Mouse (Mus musculus) limb, embryonic 15.5 days (tissue): ENCODE data around the gene Gm2696. TPM values are rescaled to one million over a fixed set of nuclear protein-coding genes. Genes with fewer than 3 reads are reported as not detected.

Source experiments
- ATAC-seq: fragments of 200-750 bp; cut with Nextera tagmentation; 2 replicates; pipeline ENCODE4 v1.8.0; 2017; ENCODE audit warnings: low read depth, moderate TSS enrichment; ENCODE audit not compliant: insufficient number of reproducible peaks, low FRiP score, low TSS enrichment
- H3K27ac ChIP-seq: fragments of 300-500 bp; sonication (generic); 2 replicates; pipeline ENCODE4 v1.5.1; 2015; ENCODE audit warnings: moderate library complexity, mild to moderate bottlenecking, inconsistent platforms
- H3K27me3 ChIP-seq: fragments of 300-500 bp; sonication (generic); 2 replicates; pipeline ENCODE4 v1.6.1; 2015; ENCODE audit warnings: inconsistent platforms
- H3K36me3 ChIP-seq: fragments of 300-500 bp; sonication (generic); 2 replicates; pipeline ENCODE4 v1.6.1; 2015; ENCODE audit warnings: inconsistent platforms
- H3K4me1 ChIP-seq: fragments of 300-500 bp; sonication (generic); 2 replicates; pipeline ENCODE4 v1.6.1; 2015; ENCODE audit warnings: inconsistent platforms
- H3K4me2 ChIP-seq: fragments of 300-500 bp; sonication (generic); 2 replicates; pipeline ENCODE4 v1.6.1; 2015; ENCODE audit warnings: mild to moderate bottlenecking, inconsistent platforms
- H3K4me3 ChIP-seq: fragments of 300-500 bp; sonication (generic); 2 replicates; pipeline ENCODE4 v1.5.1; 2015; ENCODE audit warnings: mild to moderate bottlenecking, inconsistent platforms
- H3K9ac ChIP-seq: fragments of 300-500 bp; sonication (generic); 2 replicates; pipeline ENCODE4 v1.6.1; 2015; ENCODE audit warnings: inconsistent platforms
- H3K9me3 ChIP-seq: fragments of 300-500 bp; sonication (generic); 2 replicates; pipeline ENCODE4 v1.6.1; 2016; ENCODE audit warnings: inconsistent platforms
- WGBS: fragments of 180-500 bp; shearing (Covaris S2); methylation state at CpG from one replicate; pipeline ENCODE4 v1.1.7; 2015; 5-methylcytosine and 5-hydroxymethylcytosine counted together
- polyA plus RNA-seq: library from polyadenylated mRNA; unstranded; fragments of >200 nt; fragmentation: Nextera tagmentation; extraction: Ambion mirVana; gene quantifications from 2 replicates; pipeline ENCODE4 v1.2.1, GENCODE M21; 2015

Gm2696 gene
- polyA plus RNA-seq, 1 experiment from 2014 or later, result not detected

DNA sequence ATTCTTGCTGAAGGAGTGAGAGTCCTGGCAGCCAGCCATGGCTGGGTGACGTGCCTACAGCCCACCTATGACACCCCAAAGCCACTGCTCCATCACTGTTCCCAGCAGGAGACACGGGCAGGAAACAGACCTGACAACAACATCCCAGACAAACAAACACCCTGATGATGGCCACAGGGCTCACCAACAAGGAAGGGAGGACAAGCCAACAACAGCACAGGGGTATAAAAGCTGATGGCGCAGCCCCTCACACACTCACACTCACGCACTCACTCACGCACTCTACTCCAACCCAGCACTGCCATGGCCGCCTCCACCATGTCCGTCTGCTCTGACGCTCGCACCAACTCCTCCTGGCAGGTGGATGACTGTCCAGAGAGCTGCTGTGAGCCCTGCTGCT is 38.1 kb downstream of the Gm2696 start, which contains the start of gene Gm10318:
Gm10318 (plus strand) TSS at position 301 of the 400 bp plus-strand sequence.
- 64% methylated on average over 9 of the region's 9 CpGs for WGBS
- H3K27me3 ChIP-seq, result no peaks in the 10 kb centered on the region

DNA sequence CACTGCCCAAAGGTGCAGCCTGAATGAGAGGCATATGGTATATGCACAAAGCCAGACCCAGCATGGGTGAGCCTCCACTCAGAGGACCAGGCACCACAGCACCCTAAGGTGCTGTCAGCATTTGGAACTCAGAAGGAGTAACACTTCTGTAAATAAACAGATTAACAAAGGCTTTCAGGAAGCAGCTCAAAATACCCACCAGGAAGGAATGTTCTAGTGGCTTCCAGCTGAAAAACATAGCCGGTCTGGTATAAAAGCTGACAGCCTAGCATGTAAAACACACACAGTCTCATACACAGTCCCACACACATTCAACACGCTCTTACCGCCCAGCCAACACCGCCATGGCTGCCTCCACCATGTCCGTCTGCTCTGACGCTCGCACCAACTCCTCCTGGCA is 47.2 kb downstream of the Gm2696 start, which contains the start of gene Gm3285:
Gm3285 (plus strand) TSS at position 301 of the 400 bp plus-strand sequence.
- ATAC-seq, result no peak
- no peaks in the 10 kb centered on the region for H3K36me3 ChIP-seq
- 58% methylated on average over 7 of the region's 7 CpGs for WGBS

More for the DNA sequence above, 38.1 kb downstream of the Gm2696 start, which contains the start of gene Gm10318:
- ATAC-seq, result no peak
- Histone ChIP-seq H3K4me2 (no peak within 1 kb of the TSS), H3K36me3 (no peaks in the 10 kb centered on the region), H3K27ac (no peak within 1 kb of the TSS), H3K4me1 (no peaks in the 10 kb centered on the region), H3K9ac (no peak within 1 kb of the TSS), H3K9me3 (no peaks in the 10 kb centered on the region), H3K4me3 (no peak within 1 kb of the TSS)

DNA sequence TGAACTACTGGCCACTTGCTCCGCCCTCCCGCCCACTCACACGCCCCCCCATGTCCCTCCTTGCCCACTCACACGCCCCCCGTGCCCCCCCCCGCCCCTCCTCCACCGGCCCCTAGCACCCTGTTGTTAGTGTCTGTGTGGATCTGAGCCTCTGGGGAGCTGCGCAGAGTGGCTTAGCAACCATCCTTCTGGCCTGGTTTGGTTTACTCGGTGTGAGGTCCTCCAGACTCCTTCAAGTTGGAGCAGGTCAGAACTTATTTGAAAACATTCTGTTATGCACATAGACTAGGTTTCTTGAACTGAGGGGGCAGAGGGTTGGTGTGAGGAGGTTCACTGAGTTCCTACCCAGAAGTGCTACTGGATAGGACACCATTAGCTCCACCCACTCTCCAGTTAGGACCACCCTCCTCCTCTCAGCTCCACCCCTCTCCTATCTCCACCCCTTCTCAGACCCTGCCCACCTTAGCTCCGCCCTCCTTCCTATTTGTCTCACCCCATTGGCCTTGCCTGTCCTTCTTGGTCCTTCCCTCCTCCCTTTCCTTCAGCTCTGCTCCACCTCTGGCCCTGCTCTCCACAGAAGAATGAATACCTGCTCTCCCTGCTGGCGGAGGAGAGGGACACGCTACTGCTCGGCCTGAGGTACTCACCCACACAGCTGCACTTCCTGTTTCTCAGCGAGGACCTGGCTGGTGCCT is 49.7 kb downstream of the Gm2696 start:
- Histone ChIP-seq H3K9ac (no peak overlapping the region), H3K4me2 (peak overlapping the region; percentile 38), H3K27me3 (no peaks in the 10 kb centered on the region), H3K27ac (no peak overlapping the region), H3K36me3 (no peaks in the 10 kb centered on the region), H3K4me1 (0 out of 2 replicates have a peak, but pooled peaks cover 9% of the 10 kb centered on the region), H3K9me3 (no peaks in the 10 kb centered on the region), H3K4me3 (0 out of 2 replicates have a peak overlapping the region, but pooled peaks have one; percentile 19)
- ATAC-seq, result peak; percentile 78
- WGBS, result 27% methylated on average over 14 of the region's 14 CpGs

More for the DNA sequence above, 47.2 kb downstream of the Gm2696 start, which contains the start of gene Gm3285:
- no peaks in the 10 kb centered on the region for H3K27me3 ChIP-seq
- no peak within 1 kb of the TSS for H3K27ac ChIP-seq
- 0 out of 2 replicates have a peak, but pooled peaks cover 9% of the 10 kb centered on the region for H3K4me1 ChIP-seq
- no peaks in the 10 kb centered on the region for H3K9me3 ChIP-seq
- H3K4me2 ChIP-seq, result no peak within 1 kb of the TSS
- no peak within 1 kb of the TSS for H3K4me3 ChIP-seq
- H3K9ac ChIP-seq, result no peak within 1 kb of the TSS

DNA sequence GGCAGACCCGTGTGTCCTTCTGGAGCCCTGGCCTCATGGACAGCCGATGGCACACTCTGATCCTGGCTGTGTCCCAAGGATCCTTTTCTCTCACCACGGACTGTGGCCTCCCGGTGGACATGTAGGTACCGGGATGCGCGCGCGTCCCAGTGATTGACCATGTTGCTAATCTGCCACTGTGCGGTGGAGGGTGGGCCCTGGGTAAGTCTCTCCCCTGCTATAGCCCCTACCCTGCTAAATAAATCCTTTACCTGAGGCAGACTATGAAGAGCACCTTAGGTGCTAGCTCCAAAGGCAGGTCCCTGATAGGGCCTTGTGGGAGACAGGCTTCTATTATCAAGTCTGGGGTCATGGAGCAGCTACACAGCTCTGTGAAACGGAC is 50.3 kb downstream of the Gm2696 start:
- no peaks in the 10 kb centered on the region for H3K36me3 ChIP-seq
- 0 out of 2 replicates have a peak overlapping the region, but pooled peaks have one; percentile 19 for H3K4me3 ChIP-seq
- H3K4me1 ChIP-seq, result 0 out of 2 replicates have a peak, but pooled peaks cover 9% of the 10 kb centered on the region
- no peak overlapping the region for H3K9ac ChIP-seq
- H3K27me3 ChIP-seq, result no peaks in the 10 kb centered on the region
- no peaks in the 10 kb centered on the region for H3K9me3 ChIP-seq
- no peak for ATAC-seq
- no peak overlapping the region for H3K27ac ChIP-seq
- peak overlapping the region; percentile 38 for H3K4me2 ChIP-seq
- 19% methylated on average over 11 of the region's 11 CpGs for WGBS

DNA sequence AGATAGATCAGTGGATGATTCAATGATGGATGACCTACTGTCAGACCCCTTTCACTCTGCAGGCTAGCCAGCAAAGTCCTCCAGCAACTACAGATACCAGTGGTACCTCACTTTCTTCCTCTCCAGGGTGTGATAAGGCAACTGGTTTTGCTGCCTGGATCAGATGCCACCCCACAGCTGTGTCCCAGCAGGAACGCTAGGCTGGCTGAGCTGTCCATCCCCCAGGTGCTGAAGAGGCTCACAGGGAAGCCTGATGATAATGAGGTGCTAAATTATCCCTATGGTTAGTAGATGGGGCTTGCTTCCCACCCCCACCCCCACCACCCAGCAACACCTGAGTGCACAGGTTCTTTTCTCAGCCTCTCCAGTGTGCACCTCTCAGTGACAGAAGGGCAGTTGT is 53.1 kb downstream of the Gm2696 start:
- 0 out of 2 replicates have a peak, but pooled peaks cover 9% of the 10 kb centered on the region for H3K4me1 ChIP-seq
- H3K27ac ChIP-seq, result no peak overlapping the region
- H3K36me3 ChIP-seq, result no peaks in the 10 kb centered on the region
- H3K9ac ChIP-seq, result no peak overlapping the region
- no peaks in the 10 kb centered on the region for H3K9me3 ChIP-seq
- no peak for ATAC-seq
- H3K4me2 ChIP-seq, result no peak overlapping the region
- no peak overlapping the region for H3K4me3 ChIP-seq
- no peaks in the 10 kb centered on the region for H3K27me3 ChIP-seq
- 8% methylated on average over 1 of the region's 1 CpGs for WGBS

DNA sequence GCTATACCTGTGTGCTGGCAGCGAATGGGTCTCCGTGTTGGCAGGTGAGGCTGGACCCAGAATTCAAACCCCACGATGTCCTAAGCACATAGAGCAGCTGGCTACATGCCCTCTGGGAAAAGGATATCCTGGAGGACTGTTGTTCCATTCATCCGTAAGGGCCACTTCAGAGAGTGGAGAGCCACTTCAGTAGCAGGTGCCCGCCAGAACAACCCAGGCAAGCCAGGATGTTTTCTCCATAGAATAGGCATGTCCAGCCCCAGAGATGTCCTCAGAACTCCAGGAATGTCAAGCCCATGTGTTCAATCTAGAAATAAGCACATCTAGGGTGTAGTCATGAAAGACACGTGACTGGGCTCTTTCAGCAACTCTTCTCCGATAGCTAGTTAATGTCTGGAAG is 55.2 kb downstream of the Gm2696 start:
- Histone ChIP-seq H3K4me3 (no peak overlapping the region), H3K36me3 (no peaks in the 10 kb centered on the region), H3K4me2 (no peak overlapping the region), H3K27ac (no peak overlapping the region), H3K27me3 (no peaks in the 10 kb centered on the region), H3K9me3 (no peaks in the 10 kb centered on the region), H3K4me1 (0 out of 2 replicates have a peak, but pooled peaks cover 4% of the 10 kb centered on the region), H3K9ac (no peak overlapping the region)
- 85% methylated on average over 7 of the region's 7 CpGs for WGBS
- no peak for ATAC-seq

DNA sequence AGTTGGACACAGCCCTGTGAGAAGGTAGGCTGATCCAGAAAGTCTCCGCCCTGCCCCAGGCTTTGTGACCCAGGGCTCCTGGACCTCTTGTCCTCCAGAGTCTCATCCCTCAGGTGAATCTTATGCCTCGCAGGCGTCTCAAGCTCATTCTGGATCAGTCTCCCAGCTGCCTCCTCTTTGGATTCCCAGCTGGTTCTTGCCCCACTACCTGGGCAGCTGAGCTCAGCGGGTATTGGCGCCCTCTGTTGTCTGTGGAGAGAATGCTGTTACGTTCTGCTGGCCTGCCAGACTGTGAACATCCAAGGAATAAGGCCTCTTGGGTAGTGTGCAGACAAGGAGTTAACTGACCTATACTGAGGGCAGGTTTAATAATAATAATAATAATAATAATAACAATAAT is 64.5 kb downstream of the Gm2696 start:
- no peaks in the 10 kb centered on the region for H3K36me3 ChIP-seq
- H3K9me3 ChIP-seq, result no peaks in the 10 kb centered on the region
- 62% methylated on average over 6 of the region's 6 CpGs for WGBS
- H3K27ac ChIP-seq, result no peak overlapping the region
- H3K4me3 ChIP-seq, result no peak overlapping the region
- no peak overlapping the region for H3K9ac ChIP-seq
- H3K27me3 ChIP-seq, result no peaks in the 10 kb centered on the region
- no peak for ATAC-seq
- no peak overlapping the region for H3K4me2 ChIP-seq
- H3K4me1 ChIP-seq, result no peaks in the 10 kb centered on the region

DNA sequence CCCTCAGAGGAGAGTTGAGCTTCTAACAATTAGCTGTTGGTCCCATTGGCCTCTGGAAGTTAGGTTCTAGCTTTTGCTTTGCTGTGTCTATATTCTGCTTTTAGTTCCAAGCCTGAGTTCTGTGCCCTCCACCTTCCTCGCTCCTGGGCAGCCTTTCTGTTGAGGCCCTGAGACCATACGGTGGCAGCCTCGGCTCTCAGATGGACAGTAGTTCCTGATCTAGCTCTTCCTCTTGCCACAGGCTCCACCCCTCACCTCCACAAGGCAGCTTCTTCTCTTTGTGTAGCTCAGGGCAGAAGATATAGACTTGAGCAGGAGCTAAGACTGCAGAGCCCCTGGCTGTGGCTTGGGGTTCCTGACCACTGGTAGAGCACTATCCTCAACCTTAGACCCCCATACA is 65.8 kb downstream of the Gm2696 start:
- Histone ChIP-seq H3K27me3 (no peaks in the 10 kb centered on the region), H3K9ac (no peak overlapping the region), H3K4me2 (no peak overlapping the region), H3K27ac (no peak overlapping the region), H3K4me3 (no peak overlapping the region), H3K4me1 (no peaks in the 10 kb centered on the region), H3K36me3 (no peaks in the 10 kb centered on the region), H3K9me3 (no peaks in the 10 kb centered on the region)
- ATAC-seq, result no peak
- WGBS, result 75% methylated on average over 3 of the region's 3 CpGs

DNA sequence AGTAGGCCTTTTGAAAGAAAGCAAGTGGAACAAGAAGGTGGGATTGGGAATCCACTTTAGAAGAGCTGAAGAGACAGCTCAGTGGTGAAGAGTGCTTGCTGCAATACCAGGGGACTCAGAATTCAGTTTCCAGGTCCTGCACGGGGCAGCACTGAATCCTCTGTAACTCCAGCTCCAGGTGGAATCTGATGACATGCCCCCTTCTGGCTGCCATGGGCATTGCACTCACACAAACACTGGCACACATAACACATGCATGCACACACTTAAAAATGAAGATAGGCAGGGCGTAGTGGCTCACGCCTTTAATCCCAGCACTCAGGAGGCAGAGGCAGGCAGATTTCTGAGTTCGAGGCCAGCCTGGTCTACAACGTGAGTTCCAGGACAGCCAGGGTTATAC is 68.1 kb downstream of the Gm2696 start:
- Histone ChIP-seq H3K4me3 (no peak overlapping the region), H3K9me3 (no peaks in the 10 kb centered on the region), H3K4me2 (no peak overlapping the region), H3K9ac (no peak overlapping the region), H3K27ac (no peak overlapping the region), H3K36me3 (no peaks in the 10 kb centered on the region), H3K4me1 (no peaks in the 10 kb centered on the region), H3K27me3 (no peaks in the 10 kb centered on the region)
- WGBS, result 80% methylated on average over 5 of the region's 5 CpGs
- ATAC-seq, result no peak

Other genes with a start within 250 kb of the Gm2696 start
- 145 and 158 TPM in 2 replicates for gene Pttg1ip, start 233.0 kb upstream of the Gm2696 start, polyA plus RNA-seq
- 343 and 347 TPM in 2 replicates for gene Sumo3, start 208.6 kb upstream of the Gm2696 start, polyA plus RNA-seq
- 1.3 and 1.8 TPM in 2 replicates for gene Gm49325, start 208.5 kb upstream of the Gm2696 start, polyA plus RNA-seq
- gene Ube2g2, start 192.4 kb upstream of the Gm2696 start, polyA plus RNA-seq, result 99.8 and 127 TPM in 2 replicates
- 2.1 and 2.8 TPM in 2 replicates for gene Tspear, start 128.1 kb upstream of the Gm2696 start, polyA plus RNA-seq
- gene Gm19402, start 123.9 kb upstream of the Gm2696 start, polyA plus RNA-seq, result not detected in 2 replicates
- not detected in 2 replicates for gene Gm9508, start 117.4 kb upstream of the Gm2696 start, polyA plus RNA-seq
- gene Gm10272, start 108.1 kb upstream of the Gm2696 start, polyA plus RNA-seq, result not detected in 2 replicates
- 1.2 and 1.4 TPM in 2 replicates for gene Gm10024, start 103.2 kb upstream of the Gm2696 start, polyA plus RNA-seq
- gene Gm10142, start 98.9 kb upstream of the Gm2696 start, polyA plus RNA-seq, result not detected in 2 replicates
- 0.29 TPM in 1 of 2 replicates, not detected in the other for gene Krtap12-1, start 94.1 kb upstream of the Gm2696 start, polyA plus RNA-seq
- gene Gm10100, start 88.2 kb upstream of the Gm2696 start, polyA plus RNA-seq, result not detected in 2 replicates
- not detected in 2 replicates for gene Gm18596, start 72.0 kb upstream of the Gm2696 start, polyA plus RNA-seq
- not detected in 2 replicates for gene Gm9736, start 63.3 kb upstream of the Gm2696 start, polyA plus RNA-seq
- gene Gm3233, start 55.0 kb upstream of the Gm2696 start, polyA plus RNA-seq, result not detected in 2 replicates
- gene Gm3238, start 43.4 kb upstream of the Gm2696 start, polyA plus RNA-seq, result not detected in 2 replicates
- gene Gm7138, start 37.7 kb upstream of the Gm2696 start, polyA plus RNA-seq, result not detected in 2 replicates
- gene Gm3250, start 32.1 kb upstream of the Gm2696 start, polyA plus RNA-seq, result not detected in 2 replicates
- not detected in 2 replicates for gene Gm7137, start 26.5 kb upstream of the Gm2696 start, polyA plus RNA-seq
- not detected in 2 replicates for gene Gm9639, start 19.6 kb upstream of the Gm2696 start, polyA plus RNA-seq
- not detected in 2 replicates for gene Gm19668, start 15.5 kb upstream of the Gm2696 start, polyA plus RNA-seq
- gene Gm9507, start 2.8 kb upstream of the Gm2696 start, polyA plus RNA-seq, result not detected in 2 replicates
- not detected in 2 replicates for gene Krtap10-4, start 12.4 kb downstream of the Gm2696 start, polyA plus RNA-seq
- gene Krtap10-10, start 21.3 kb downstream of the Gm2696 start, polyA plus RNA-seq, result 0.17 TPM in 1 of 2 replicates, not detected in the other
- gene Gm36176, start 32.1 kb downstream of the Gm2696 start, polyA plus RNA-seq, result not detected in 2 replicates
- not detected in 2 replicates for gene Gm10318, start 38.2 kb downstream of the Gm2696 start, polyA plus RNA-seq
- gene Gm3285, start 47.3 kb downstream of the Gm2696 start, polyA plus RNA-seq, result not detected in 2 replicates
- gene Lrrc3, start 87.9 kb downstream of the Gm2696 start, polyA plus RNA-seq, result 3.8 and 4.0 TPM in 2 replicates
- 0.50 and 0.51 TPM in 2 replicates for gene Trpm2, start 155.9 kb downstream of the Gm2696 start, polyA plus RNA-seq
- gene 1810043G02Rik, start 163.8 kb downstream of the Gm2696 start, polyA plus RNA-seq, result 23.7 and 24.2 TPM in 2 replicates
- gene Pfkl, start 195.4 kb downstream of the Gm2696 start, polyA plus RNA-seq, result 164 and 168 TPM in 2 replicates
- gene Dnmt3l, start 227.3 kb downstream of the Gm2696 start, polyA plus RNA-seq, result 0.58 TPM in 2 replicates
- gene Aire, start 228.9 kb downstream of the Gm2696 start, polyA plus RNA-seq, result 0.28 and 0.29 TPM in 2 replicates